Mouse (Mus musculus) cerebellum, postnatal 10 days (tissue): ENCODE measurements around the gene Apba2.

Experiments used
- DNase-seq, 2 experiments: peaks; one replicate each; pipeline ENCODE4 v3.0.0; 2021; ENCODE audit warnings: mixed read lengths in 2 of 2

The Apba2 gene

DNA sequence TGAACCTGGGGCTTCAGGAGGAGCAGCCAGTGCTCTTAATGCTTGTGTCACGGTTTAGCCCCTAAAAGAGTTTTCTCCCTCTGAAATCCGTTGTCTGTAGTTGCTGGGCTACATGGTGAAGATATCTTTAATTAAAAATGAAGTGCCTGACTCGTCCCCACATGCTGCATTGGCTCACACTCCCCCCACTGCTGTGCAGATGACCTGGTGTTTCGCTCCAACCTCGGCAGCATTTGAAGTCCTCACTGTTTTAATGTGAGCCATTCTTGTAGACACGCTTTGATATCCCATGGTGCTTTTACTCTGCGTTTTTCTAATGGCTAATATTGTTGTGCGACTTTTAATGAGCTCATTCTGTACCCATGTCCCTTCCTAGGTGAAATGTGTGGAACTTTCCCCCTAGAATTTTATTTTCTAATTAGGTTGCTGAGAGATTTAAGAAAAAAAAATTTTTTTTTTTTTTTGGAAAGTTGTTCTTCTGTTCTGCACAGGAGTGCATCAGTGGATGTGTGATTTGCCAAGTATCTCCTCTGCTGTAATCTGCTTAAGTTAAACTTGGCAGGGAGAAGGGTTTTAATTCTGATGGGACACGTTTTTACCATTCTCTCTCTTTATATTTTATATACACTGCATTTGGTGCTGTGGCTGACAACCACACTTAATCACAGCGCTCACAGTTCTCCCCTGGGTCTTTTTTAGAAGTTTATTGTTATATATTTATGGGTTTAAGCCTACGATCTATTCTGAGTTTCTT, 87.3 kb downstream of the Apba2 start:
- peak; percentile 38 to 66 for DNase-seq

DNA sequence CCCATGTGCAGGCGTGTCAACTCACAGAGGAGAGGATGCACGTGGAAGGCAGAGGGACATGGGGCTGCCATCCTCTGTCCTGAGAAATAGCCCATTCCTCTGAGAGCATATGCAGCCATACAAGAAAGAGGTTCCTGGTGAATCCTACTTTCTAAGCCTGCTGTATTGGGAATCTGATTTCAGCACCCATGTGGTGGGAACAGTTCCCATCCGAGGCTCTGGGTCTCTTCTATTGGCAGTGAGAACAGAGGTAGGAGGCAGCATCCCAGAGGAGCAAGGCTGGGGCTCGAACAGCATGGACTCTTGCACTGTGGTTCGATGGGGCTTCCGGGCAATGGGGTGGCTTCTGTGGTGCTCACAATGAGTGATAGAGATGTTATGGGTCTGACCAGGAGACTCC, 93.8 kb downstream of the Apba2 start:
- no peak for DNase-seq

- no peak for DNase-seq
Measured at GRCm38 (mm10) chr7:64596652-64597051, 95.1 kb downstream of the Apba2 start.

DNA sequence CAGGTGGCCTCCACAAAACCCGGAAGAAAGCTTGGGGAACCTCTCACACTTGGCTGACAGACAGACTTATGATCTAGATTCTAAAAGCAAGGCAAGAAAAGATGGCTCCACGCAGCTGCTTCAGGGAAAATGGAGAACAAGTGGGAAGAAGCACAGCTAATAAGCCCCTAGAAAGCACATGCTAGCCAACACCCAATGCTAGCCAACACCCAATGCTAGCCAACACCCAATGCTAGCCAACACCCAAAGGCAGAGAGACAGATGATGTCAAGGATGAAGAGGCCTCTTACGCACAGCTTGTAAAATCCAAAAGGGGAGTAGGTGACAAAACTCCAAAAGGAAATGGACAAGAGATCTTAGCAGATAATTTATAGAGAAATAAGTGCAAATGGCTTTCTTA, 108.4 kb downstream of the Apba2 start:
- peak; percentile 62 to 67 for DNase-seq

- DNase-seq = peak; percentile 51 to 54
Measured at GRCm38 (mm10) chr7:64610875-64611274, 109.4 kb downstream of the Apba2 start.

GRCm38 (mm10) chr7:64619261-64619660, 117.8 kb downstream of the Apba2 start:
- DNase-seq = no peak

DNA sequence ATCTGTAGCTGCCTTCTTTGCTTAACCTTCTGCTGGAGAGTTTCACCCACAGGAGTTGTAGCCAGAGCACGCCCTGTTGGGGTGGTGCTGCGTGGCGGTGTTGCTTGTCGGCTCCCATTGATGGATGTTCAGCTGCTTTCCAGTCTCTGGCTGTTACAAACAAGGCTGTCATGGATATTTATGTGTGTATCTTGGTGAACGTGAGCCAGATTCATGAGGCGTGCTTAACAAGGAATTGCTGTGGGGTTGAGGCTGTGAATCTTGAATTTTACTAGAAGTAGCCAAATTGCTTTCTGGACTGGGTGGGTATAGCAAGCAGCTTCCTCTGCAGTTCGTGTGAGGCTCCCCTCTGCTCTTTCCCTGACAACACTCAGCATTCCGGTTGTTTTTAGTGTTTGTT, 125.0 kb downstream of the Apba2 start:
- no peak for DNase-seq

DNA sequence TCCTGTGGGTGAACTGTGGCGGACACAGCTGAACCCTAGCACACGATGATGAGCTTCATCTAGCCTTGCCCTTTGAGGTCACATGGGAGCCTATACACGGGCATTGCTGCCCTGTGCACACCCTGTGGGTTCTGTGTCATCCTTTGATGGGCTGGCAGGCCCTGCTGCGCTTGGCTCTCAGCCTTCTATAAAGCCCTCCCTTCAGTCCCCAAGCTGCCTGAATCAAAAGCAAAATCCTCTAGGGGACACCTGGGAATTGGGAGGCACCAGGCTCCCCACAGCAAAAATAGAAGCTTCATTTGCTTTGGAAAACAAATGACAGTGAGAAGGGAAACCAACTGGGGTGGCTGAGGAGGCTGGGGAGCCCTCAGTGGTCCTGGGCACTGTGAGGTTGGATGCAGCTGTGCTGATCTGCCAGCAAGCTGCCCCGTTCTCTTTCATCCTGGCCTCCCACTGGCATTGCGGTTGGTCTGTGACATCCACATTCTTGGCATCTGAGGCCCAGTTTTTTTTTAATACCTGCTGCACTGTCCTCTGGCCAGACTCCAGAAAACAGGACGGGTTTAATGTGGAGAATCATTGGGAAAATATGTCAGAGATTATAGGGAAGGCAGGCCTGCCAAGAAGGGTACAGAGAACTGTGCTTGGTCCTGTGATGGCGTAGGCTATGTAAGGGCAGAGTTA, 126.6 kb downstream of the Apba2 start:
- DNase-seq = peak; percentile 68 to 73

DNA sequence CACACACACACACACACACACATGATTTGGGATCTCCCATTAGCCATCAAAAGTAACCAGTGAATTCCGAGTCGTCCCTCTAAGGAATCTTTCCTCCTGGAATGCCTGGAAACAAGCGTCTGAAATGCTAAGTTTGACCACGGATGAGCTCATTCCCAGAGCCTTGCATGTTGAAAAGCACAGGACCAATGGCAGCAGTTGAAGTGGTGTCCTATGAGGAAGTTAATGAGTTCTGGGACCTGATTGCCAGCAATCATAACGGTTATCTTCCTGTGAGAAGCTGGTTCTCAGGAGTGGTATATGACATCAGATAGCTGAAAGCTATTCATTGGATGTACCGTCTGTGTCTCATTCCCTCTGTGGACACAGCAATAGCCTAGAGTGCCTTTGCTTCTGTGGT, 129.2 kb downstream of the Apba2 start:
- DNase-seq = no peak

- DNase-seq = peak; percentile 78 to 84
Measured at GRCm38 (mm10) chr7:64631131-64631530, 129.6 kb downstream of the Apba2 start.

- DNase-seq = peak in 1 of 2 experiments; percentile 54
Measured at GRCm38 (mm10) chr7:64631781-64632351, 130.4 kb downstream of the Apba2 start.

DNA sequence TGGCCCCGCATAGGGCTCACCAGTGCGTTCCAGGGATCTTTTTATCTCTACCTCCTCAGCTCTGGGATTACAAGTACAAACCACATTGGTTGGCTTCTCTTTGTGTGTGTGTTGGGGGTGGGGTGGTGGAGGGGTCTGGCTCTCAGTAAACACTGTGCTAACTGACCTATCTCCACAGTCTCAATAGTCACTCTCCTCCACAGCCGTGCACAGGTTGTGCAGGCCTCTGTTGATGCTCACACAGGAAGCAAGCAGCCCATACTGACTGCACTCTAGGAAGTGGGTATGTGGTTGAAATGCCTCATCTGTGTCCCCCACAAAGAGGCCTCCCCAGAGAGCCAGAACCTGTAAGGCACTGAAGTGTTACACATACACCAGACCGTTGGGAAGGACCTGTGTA, 131.7 kb downstream of the Apba2 start:
- no peak for DNase-seq

DNA sequence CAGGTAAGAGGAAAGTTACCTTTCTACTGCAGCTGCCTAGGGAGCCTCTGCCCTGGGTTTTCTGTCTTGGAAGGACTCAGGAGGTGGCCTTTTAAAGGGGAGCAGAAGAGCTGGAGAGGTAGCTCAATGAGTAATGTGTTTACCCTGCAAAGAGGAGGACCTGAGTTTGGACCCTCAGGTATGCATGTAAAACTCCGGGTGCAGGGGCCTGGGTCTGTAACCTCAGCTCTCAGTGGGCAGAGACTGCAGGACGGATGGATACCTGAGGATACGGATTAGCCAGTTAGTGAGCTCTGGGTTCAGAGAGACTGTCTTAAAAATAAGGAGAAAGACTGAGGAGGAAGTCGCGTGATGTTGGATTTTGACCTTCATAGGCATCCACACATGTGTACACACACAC, 132.4 kb downstream of the Apba2 start:
- no peak for DNase-seq

GRCm38 (mm10) chr7:64634482-64634881, 133.0 kb downstream of the Apba2 start:
- no peak for DNase-seq

DNA sequence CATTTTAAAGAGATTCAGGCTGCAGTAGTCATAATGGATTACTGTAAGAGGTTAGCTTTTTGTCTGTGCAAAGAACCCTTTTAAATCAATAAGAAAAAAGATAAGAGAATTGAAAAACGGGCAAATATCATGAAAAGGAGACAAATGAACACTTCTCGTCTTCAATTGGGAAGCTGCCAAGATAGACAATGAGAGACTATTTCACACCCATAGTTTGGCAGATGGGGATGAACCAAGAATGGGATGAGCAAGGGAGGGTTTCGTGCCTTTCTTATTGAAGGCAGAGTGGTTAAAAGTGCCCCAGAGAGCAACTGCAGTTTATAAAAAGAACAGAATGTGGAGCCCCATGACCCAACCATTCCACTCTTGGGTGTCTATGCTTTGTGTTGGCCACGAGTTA, 137.4 kb downstream of the Apba2 start:
- no peak for DNase-seq

GRCm38 (mm10) chr7:64640651-64641050, 139.1 kb downstream of the Apba2 start:
- peak; percentile 76 to 86 for DNase-seq

DNA sequence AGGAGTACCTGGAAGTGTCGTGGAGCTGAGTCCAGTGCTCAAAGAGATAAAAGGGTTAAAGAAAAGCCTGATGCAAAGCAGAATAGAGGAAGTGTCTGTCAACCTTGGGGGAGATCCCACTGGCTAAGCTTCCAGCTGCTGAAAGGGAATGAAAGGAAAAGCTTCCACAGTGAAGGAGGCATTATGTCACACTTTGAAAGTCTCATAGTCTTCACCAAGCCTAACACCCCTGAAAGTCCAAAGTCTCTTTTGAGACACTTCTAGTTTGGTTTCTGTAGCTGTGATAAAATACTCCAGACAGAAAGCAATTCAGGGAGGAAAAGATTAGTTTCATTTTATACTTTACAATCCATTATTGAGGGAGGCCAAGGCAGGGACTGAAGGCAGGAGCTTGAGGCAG, 141.4 kb downstream of the Apba2 start:
- no peak for DNase-seq

- DNase-seq = no peak
Measured at GRCm38 (mm10) chr7:64645458-64645857, 144.0 kb downstream of the Apba2 start.

- DNase-seq = peak; percentile 61 to 65
Measured at GRCm38 (mm10) chr7:64646046-64646445, 144.5 kb downstream of the Apba2 start.

DNA sequence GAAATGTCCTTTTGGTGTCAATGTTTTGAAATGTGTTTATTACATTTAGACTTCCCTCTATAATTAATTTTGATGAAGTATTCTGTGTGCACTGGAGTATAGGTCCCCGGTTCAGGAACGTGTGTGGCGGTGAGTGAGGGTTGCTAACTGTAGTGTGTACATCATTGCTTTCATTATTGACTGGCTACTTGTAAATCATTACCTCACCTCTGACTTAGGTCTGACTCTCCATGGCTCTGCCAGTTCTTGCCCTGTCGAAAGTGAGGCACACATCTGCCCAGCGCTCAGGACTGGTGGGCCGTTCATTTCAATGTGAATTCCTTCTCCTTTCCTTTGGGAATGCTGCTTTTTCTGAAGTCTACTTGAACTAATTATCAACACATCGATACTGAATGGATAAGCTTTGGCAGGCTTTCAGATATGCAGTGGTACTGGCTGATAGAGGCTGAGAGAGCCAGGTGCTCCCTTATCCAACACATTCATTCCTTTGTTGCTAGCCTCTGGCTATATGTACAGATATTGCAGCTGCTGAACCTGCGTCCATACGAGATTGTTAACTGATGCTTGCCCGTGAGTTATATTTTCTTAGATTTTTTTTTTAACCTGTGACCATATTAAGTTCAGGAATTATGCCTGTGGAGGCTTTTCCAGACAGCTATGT, 147.6 kb downstream of the Apba2 start:
- DNase-seq = no peak

DNA sequence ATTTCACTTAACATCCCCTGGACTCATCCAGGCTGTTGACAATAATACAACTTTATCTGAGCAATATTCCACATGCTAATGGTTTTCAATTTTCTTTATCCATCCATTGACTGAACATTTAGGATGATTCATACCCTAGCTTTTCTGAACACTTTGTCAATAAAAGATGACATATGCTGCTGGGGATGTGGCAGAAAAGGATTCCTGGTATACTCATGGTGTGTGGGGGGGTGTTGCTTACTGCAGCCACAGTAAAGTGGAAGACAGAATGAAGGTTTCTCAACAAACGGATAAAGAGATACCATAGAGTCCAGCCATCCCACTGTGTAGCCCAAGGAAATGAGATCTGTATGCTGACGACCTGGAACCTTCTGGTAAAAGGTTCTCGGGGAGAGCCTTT, 150.5 kb downstream of the Apba2 start:
- no peak for DNase-seq

DNA sequence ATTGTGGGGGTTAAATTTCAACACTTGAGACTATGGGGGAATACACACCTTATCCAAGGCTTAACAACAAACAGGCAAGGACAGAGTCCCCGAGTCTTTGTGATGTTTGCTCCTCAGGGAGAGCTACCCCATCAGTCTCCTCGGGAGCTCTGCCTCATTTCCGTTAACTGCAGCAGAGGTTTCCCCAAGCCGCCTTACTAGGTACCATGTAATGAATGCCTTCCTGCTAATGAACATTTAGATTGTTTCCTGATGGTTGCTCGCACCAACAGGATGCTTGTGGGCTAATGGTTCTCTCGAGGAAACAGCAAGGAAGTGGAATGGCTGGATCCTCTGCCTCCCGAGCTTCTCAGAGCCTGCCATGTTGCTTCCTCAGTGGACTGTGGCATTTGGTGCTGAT, 155.3 kb downstream of the Apba2 start:
- DNase-seq = no peak

DNA sequence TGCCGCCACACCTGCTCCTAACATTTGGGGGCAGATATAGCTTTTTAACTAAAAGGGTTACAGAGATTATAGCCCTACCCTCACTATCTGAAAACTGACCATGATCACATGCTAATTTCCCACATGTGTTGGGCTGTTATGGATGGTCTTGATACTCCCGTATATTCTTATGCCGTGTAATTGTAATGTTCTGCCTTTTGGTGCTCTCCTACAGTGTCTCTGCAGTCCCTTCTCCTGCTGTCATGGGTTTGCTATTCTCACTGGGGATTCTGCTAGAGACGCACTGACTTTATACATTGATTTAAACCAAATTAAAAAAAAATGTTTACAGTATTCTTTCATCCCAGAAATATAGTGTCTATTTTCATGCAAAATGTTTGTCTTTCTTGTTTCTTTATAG, 157.4 kb downstream of the Apba2 start:
- DNase-seq = no peak

DNA sequence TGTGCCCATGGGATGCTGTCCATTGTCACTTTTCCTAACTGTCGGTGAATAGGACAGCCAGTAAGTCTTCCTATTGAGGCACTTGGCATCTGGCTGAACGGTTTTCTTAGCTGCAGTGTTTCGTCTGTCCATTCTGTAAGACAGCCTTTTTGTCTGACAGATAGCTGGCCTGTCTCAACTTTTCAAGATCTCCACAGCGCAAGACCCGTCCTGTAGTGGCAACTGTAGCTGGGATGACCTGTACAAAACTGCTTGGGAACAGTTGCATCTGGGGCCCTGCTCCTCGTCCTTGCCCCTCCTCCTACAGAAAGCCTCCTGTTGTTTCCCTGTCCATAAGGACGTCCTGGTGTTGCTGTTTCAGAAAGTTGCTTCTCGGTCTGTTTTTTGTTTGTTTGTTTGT, 157.8 kb downstream of the Apba2 start:
- DNase-seq = no peak
